Mouse (Mus musculus) kidney, postnatal 10 days (tissue): ENCODE measurements around the gene Ift88.
"Not testable (repeated sequence)": the region's sequence is repeated elsewhere in the genome, so short reads cannot be mapped to it uniquely, and the experiment has no call there.

ENCODE experiments used
- DNase-seq: peaks from one replicate; pipeline ENCODE4 v3.0.0; 2021; ENCODE audit warnings: mixed read lengths

Gene Ift88

DNA sequence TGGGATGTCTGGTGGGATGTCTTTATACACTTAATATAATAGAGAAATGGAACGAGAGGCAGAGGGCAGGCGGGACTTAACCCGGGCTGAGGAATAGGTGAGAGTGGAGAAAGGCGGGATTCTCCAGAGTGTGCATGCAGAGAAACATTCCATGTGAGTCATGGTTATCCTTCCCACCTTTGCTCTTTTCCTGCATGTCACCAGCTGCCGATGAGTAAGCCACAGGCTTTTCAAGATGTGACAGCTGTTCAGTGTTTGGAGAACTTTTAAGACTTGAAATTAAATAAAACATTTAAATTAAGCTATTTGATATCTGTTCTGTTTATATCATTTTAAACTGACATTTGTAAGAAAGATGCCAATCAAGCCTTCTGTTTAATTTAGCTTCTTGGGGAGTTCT, 36.0 kb downstream of the Ift88 start:
- DNase-seq: no peak

DNA sequence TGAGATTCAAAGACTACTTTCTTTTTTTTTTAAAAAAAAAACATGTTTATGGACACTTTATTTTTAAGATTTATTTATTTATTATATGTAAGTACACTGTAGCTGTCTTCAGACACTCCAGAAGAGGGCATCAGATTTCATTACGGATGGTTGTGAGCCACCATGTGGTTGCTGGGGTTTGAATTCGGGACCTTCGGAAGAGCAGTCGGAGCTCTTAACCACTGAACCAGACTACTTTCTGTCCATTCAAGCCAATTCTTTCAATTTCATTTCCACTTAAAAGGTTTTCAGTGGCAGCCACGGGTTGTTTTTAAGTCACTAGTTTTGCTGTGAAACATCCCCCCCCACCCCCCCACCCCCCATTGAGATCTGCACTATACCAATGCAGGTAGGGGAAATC, 36.5 kb downstream of the Ift88 start:
- not testable (repeated sequence) for DNase-seq

DNA sequence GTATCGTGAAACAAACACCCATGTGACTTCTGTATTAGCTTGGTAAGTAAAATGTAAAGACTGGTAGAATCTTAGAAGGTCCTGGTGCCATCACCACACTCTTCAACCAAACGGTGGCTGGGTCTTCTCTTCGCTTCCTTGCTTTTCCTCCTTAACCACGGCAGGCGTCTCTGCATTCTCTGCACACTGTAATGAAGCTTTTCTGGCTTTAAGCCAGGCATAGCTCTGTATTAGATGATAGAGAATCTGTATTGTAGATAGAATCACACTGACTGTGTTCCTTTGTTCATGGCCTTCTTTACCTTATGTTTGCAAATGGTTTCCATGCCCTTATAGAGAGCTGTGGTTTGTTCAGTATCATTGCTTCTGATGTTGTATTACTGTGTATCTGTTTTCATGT, 39.0 kb downstream of the Ift88 start:
- no peak for DNase-seq

DNA sequence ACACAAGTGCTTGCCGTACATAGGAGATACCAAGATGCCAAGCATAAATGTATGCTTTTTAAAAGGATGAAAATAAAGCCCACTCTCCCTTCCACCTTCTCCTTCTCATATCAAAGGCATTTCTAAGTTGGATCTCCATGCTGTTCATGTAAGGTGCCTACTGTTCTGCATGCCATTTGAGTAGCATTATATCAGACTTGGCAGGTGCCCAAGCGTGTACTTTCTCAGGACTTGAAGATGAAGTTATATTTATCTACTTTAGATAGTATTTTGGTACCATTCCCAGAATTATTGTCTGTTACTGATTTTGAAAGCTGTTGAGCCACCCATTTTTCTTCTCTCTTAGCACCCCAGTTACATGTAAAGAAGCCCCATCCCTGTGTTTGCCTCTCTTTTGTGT, 51.2 kb downstream of the Ift88 start:
- peak; percentile 8 for DNase-seq

DNA sequence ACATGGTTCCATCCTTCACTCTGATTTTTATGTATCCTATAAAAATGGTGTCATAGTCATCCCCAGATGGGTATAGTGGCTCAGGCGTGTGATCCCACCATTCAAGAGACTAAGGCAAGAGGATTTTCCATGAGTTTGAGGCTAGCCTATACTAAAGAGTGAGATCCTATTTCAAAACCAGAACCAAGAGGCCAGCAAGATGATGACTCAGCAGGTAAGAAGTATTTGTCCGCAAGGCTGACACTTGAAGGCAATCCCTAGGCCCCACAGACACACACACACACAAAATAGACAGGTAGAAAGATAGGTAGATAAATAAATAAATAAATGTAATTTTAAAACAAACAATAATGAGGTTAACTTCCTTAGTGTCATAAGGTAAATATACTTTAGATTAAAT, 58.4 kb downstream of the Ift88 start:
- no peak for DNase-seq

DNA sequence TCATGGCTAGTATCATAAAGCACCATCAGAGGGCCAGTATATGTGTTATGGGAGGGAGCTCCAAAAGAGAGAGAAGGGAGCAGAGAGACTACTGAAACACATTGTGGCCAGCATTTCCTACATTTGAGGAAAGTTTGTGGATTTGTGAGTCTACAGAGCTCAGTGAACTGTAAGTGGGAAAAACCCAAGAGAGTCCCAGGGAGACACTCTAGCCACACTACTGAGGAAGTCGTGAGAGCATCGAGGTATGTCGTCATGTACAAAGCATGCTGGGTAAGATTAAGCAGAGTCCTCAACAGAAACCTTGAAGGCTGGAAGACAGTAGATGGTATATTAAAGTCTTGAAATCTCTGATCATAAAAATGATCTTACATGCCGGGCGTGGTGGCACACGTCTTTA, 60.3 kb downstream of the Ift88 start:
- no peak for DNase-seq

DNA sequence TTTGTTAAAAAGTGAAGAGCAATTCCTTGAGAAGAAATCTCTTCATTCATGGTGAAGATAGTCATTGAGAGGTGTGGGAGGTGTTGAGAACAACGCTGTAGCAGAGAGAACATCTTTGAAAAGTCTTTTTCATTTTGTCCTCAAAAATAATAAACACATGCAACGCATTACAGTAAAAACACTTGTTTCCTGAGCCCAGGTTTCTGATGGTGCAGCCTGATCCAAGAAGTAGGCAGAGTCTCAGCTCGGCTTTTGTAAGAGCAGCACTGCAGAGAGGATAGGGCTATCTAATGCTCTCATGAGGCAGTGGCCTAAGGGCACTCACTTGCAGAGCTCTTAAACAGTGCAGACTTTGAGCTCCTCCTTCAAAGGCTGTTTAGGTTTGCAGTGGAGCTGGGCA, 65.8 kb downstream of the Ift88 start:
- DNase-seq: no peak

DNA sequence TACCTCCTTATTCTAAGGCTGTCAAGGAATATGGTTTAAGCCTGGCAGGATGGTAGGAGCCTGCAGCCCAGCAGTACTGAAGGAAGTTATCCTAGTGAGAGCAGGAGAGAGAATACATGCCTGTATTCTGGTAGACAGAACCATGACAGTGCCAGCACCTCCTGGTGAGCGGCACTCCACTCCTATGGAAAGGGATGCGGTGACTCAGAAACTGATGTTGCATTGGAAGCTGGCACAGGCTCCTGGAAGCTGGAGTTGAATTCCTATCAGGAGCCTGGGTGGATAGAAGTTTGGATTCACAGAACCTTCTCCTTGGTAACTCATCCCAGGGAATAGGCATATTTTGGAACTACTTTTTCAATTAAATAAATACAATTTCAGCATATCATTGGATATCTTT, 70.0 kb downstream of the Ift88 start:
- no peak for DNase-seq

DNA sequence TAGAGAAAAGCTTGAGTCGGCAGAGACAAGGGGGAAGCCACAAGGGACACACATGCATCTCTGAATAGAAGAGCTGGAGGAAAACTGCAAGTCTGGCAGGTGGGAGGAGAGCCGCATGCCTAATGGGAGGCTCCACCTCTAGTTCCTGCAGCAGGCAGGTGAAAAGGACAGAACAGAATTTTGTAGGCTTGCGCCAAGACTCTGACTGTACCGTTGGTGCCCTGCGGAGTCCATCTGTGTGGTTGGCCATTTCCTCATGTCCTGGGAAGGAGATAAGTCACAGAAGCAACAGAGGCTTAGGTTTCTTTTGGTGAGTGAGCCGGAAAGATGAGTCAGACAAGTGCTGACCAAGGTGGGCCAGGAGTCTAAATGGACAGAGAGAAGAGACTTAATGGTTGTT, 79.9 kb downstream of the Ift88 start:
- DNase-seq: no peak

DNA sequence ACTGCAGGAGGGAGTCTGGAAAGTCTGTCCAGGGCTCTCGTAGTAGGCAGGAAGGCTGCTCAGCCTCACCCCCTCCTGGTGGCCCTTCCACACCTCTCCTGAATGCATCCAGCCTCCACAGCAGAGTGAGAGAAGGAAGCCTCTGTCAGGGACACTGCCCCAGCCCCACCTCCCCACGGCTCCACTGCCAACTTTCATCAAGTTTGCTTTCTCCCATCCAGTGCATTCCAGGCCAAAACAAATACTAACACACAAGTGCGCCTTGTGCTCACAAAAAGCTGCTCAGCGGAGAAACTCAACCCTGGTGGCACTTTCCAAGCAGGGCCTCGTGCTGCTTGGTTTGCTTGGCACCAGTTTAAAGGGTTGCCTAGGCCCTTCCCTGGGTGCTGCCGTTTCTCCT, 85.7 kb downstream of the Ift88 start:
- no peak for DNase-seq

DNA sequence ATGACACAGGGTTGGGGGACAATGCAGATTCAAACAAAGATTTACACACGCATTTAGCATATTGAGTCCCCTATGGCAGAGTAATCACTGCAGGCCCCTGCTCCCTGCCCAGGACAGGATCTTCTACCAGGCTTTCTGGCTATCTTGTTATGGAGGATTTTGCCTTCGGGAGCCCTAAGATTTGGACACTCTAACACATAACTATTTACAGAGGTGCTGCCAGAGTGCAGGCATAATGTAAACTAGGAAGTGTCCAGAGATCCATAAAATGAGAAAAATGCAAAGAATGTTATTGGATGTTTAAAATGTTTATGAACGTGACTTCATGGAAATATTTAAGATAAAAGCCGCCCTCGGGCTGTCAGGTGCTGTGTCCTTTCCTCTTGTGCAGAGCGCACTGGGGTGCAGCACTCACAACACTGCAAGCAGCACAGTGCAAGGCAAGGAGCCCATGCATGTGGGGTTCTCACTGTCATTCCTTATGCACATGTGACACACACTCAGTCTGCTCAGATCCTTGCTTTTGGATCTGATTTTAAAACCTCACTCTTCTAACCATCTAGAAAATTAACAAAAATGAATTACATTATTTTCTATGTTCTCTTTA, 91.4 kb downstream of the Ift88 start:
- no peak for DNase-seq

DNA sequence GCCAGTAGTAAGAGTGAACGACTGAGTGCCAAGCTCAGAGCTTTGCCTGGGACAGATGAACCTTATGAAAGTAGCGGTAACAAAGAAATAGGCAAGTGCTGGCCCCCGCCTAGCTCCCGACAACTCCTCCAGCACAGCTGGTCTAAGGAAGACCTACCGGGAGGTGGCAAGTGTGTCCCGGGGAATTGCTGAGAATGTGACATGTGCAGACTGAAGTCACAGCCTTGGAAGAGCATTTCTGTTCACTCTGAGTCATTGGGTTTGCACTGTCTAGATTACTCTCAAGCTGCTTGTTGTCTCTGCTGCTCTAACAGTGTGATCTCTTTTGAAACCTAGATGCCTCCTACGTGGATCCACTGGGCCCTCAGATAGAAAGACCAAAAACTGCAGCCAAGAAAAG, 93.1 kb downstream of the Ift88 start:
- no peak for DNase-seq

DNA sequence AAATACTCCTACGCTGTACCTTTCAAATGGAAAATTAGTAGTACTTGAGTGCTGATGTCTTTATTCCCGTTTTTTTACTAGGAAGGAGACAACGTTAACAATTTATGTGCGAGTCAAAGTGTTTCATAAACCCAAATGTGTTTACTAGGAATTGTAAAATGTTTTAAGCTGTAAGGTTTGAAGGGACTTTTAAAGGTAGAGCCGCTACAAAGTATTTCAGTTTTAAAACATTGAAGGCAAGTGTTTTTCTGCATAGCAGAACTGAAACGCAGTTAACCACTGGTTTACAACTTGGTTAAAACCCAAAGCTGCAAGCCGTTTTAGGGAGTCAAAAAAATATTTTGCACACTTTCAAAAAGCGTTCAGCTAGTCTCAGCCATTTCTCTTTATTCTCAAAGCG, 99.9 kb downstream of the Ift88 start:
- no peak for DNase-seq

DNA sequence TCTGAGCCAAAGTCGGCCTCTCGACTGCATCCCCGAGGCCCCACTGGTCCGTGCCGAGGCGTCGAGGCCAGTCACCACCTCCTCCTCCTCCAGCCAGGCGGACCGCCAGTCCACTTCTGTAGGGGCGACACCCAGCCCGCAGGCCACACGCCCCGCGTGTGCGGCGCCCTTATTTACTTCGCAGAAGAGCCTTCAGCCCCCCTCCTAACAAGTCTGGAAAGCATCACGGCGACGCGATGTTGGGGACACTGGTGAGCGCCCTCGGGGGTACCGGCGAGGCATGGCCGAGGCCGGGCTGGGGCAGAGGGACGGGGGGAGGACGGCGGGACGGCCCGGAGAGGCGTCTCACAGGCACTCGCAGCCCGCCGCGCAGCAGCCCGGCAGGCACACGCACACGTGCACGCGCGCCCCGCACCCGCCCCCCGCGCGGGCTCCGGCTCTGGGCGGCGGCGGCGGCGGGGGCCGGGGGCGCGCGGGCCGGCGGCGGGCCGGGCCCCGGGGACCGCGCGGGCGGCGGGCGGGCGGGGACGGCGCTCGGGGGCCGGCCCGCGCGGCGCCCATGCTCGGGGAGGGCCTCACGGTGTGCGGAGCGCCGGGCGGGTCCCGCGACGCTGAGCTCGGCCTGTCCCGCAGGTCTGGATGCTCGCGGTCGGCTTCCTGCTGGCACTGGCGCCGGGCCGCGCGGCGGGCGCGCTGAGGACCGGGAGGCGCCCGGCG, 101.0 kb downstream of the Ift88 start, which contains the start of gene Il17d:
Gene Il17d (plus strand): TSS at position 107 of the 717 bp plus-strand sequence.
- DNase-seq: peak; percentile 61

DNA sequence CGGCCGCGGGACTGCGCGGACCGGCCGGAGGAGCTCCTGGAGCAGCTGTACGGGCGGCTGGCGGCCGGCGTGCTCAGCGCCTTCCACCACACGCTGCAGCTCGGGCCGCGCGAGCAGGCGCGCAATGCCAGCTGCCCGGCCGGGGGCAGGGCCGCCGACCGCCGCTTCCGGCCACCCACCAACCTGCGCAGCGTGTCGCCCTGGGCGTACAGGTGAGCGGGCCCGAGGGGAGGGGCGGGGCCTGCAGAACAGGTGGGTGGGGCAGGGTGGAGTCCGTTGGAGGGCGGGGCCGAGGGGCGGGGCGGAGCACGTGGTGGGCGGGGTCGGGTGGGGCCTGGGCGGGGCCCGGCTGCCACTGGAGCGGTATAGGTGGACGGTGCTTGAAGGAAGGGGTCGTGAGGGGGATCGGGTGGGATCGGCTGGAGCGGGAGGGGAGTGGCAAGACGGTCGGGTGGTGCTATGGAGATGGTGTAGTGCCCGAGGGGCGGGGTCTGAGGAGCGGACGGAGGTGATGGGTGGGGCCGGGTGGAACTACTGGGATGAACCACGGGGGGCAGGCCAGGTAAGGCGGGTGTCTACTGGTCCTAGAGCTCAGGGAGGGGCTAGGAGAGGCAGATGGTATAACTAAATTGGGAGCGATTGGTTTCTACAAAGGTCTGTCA, 101.7 kb downstream of the Ift88 start:
- DNase-seq: peak; percentile 86

DNA sequence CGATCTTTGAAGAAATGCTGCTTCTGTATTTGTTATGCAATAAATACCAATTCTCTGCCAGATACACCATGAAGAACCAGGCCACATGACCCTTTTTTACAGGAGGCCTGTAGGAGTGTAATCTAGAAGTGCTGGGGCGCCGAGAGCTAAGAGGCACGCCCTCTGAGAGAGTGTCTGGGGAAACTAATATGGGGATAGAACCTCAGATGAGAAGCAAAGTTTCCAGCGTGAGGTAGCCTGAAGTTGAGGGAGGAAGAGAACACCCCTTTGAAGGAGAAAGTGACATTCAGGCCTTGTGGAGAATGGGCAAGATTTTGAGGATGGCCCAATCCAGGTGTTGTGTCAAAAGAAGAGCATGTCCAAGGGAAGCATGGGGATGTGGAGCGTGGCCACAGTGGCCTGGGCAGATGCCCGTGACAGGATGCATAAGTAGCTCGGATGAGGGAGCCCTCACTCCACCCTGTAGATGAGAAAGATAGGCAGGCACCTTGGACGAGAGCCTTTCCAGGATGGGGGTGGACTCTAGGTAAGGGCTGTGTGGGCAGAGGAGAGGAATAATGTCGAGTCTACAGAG, 102.3 kb downstream of the Ift88 start:
- DNase-seq: no peak

DNA sequence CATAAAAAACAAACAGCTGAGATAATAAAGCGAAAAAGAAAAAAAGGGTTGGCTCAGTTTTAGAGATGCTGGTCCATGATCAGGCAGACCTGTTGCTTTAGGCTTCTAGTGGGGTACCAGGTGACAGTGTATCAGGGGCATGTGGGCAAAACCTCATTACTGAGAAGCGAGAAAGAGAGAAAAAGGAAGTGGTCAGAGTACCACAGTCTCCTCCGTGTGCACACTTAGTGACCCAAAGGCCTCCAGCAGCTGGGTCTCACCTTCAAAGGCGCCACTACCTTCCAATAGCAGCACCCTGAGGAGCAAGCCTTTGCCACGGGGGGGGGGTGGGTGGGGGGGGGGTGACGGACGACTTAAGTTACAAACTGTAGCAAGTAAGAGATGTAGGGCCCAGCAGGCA, 103.3 kb downstream of the Ift88 start:
- DNase-seq: no peak

DNA sequence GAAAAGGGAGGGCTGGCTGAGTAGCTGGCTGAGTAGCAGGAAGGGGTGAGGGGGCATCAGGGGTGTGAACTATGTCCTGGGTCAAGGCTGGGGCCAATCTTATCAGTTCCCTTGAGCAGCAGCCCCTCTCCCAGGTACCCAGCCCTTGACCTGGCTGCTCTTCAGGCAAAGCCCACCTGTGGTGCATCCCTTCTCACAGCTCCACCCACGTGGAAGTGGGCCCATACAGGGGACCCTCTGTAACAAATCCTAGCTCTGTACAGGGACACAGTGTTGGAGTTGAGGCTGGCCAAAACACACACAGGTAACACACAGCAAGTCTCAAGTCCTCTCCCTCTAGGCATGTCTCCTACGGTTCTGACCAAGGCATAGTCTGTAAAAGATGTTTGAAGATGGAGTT, 103.7 kb downstream of the Ift88 start:
- no peak for DNase-seq

DNA sequence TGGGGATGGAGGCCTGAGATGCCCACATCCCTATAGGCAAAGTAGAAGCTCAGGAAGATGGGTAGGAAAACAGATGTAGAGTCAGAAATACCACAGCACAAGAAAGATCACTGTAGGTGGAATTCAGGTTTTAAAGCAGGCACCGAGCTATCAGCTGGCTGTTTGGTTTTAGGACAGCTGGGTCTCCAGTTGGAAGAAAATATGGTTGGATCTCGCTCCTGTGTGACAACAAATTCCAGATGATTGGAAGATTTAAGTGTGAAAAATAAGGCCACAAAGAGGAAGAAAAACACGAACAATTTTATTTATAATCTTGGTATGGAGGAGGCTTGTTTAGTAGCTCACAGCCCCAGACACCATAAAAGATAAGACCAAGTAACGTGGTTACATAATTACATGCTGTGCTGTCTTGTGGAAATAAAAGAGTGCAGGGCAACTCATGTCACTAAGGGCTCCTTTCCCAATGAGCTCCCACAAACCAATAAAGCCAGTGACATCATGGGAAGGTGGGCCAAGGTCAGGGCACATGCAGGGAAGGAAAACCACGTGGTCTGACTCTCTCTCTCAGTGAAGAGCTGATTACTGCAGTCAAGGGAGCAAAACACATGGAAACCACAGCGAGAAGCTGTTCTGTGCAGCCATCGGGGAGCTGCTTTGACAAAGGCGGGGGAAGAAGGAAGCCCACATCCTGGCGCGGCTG, 105.4 kb downstream of the Ift88 start:
- peak; percentile 49 for DNase-seq

DNA sequence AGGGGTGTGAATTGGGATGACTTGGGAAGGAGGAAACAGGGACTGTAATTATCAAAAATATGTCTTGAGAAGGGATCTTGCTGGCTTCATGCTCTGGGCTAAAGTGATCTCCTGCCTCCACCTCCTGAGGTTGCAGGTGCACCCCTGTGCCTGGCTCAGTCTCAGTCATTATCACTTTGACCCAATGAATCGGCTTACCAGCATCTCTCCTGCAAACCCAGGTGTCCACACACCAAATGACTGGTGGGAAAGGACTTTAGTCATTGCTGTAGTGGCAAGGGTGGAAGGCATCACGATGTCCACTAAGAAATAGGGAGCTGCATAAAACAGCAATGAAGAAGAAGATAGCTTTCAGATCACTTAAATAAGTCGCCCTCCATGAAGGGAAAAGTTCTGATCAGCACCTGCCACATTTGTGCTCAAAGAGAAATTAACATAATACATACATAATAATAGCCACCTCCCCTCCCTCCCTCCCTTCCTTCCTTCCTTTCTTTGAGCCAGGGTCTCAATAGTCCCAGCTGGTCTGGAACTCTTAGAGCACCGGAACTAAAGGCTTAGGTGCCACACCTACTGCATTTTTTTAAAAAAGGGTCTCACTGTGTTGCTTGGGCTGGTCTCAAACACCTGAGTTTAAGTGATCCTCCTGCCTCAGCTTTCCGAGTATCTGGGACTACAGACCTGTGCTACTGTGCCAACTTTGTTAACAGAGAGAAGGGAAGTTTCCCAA, 106.1 kb downstream of the Ift88 start:
- DNase-seq: no peak

DNA sequence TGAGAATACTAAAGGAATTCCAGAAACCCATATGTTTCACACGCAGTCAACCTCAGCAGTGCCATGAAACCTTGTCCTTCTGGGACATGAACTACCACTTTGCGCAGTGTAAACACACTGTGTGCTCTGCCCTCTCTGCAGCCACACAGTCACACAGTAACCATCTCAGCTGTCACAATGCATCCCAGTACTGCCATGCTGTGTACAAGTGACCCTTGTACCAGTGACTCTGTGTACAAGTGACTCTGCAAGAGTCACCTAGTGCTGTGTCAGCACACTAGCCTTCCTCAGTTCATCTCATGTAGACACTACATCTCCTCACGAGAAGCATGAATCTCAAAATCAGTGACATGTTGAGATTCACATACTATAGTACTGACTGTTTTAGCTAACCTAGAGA, 108.7 kb downstream of the Ift88 start:
- DNase-seq: no peak

DNA sequence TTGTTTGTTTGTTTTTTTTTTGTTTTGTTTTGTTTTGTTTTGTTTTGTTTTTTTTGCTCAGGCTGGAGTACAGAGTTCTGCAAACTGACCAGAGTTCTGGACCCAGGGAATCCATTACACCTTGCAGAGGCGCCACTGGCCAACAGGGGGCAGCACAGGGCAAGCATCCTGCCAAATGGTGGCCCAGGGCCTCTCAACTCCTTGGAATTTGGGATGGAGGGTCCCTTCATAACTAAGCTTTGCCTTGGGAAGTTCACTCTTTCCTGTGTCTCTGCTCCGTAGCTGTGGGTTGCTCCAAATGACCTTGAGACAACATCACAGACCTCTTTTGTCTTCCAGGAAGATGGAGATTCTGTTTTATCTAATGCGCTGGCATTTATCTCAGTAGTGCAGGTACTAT, 109.4 kb downstream of the Ift88 start:
- DNase-seq: peak; percentile 79

DNA sequence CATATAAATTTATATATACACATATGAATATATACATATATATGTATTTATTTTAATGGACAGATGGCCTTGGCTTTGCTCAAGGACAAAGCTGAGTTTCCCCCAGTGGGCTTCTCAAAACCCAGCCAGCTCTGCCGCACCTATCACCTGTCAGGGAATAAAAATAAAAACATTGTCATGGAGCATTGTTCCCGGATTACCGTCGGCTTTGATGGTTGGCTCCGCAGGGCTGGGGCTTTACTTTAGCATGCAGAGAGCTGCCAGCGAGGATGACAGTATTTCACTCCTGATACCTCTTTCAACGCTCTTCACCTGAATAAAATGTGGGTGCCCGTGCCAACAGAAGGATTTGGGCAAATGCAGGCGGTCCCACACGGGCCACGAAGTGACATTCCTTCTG, 110.0 kb downstream of the Ift88 start:
- no peak for DNase-seq
